Mouse (Mus musculus) G1E (cell line): ENCODE measurements around the gene Efcab2. TPM values are rescaled to one million over a fixed set of nuclear protein-coding genes. Genes with fewer than 3 reads are reported as not detected.

Experiments used
- ATAC-seq: 2 replicates; pipeline ENCODE4 v1.8.0; 2016; ENCODE audit warnings: mild to moderate bottlenecking; ENCODE audit not compliant: insufficient number of reproducible peaks, poor library complexity, low FRiP score, severe bottlenecking; ENCODE audit errors: extremely low read depth
- DNase-seq: peaks from one replicate; pipeline ENCODE4 v3.0.0; 2012; ENCODE audit warnings: low spot score
- H3K27me3 ChIP-seq: 2 replicates; pipeline ENCODE4 v1.6.1; 2012; ENCODE audit warnings: mild to moderate bottlenecking, low read length, inconsistent platforms; ENCODE audit not compliant: insufficient read depth
- H3K36me3 ChIP-seq: replicated peaks from 2 replicates; pipeline ENCODE3; 2012; ENCODE audit warnings: mild to moderate bottlenecking, inconsistent platforms
- H3K4me1 ChIP-seq: 2 replicates; pipeline ENCODE4 v1.6.1; 2012; ENCODE audit warnings: low read depth, low read length, inconsistent platforms, mixed read lengths; ENCODE audit not compliant: insufficient read depth
- H3K4me3 ChIP-seq: 2 replicates; pipeline ENCODE4 v1.5.1; 2012; ENCODE audit warnings: low read depth, mild to moderate bottlenecking, inconsistent platforms, low read length, moderate library complexity, mixed read lengths
- H3K9me3 ChIP-seq: replicated peaks from 2 replicates; pipeline ENCODE4 v1.6.1; 2012; ENCODE audit warnings: inconsistent platforms
- CTCF ChIP-seq: IDR thresholded peaks from 2 replicates; pipeline ENCODE4 v1.5.1; 2012; ENCODE audit warnings: low read depth, low read length, inconsistent platforms, mixed read lengths
- GATA1 ChIP-seq: IDR thresholded peaks from 2 replicates; pipeline ENCODE4 v1.6.1; 2012; ENCODE audit warnings: borderline replicate concordance, low read length, inconsistent platforms, mixed read lengths
- GATA2 ChIP-seq: IDR thresholded peaks from 2 replicates; pipeline ENCODE4 v1.6.1; 2012; ENCODE audit warnings: low read depth, low read length, inconsistent platforms, borderline replicate concordance
- POLR2AphosphoS5 ChIP-seq: IDR thresholded peaks from 2 replicates; pipeline ENCODE4 v1.6.1; 2012; ENCODE audit warnings: low read depth, low read length, inconsistent platforms; ENCODE audit not compliant: insufficient replicate concordance
- TAL1 ChIP-seq: conservative IDR thresholded peaks from 2 replicates; pipeline ENCODE4 v1.6.1; 2012; ENCODE audit warnings: low read depth, low read length, inconsistent platforms, mixed read lengths
- polyA plus RNA-seq: library from polyadenylated mRNA; stranded (reverse); fragments of >175 nt; gene quantifications from 2 replicates; pipeline ENCODE4 v1.2.3, GENCODE M21; 2012
- total RNA-seq, 2 experiments: library from RNA; stranded (forward) in 1 of 2; stranded (reverse) in 1 of 2; fragments of 200-1000 nt in 1 of 2; fragments of >200 nt in 1 of 2; fragmentation: Nextera tagmentation in 1 of 2; gene quantifications; 2 replicates each; pipeline ENCODE4 v1.2.3; 2014 to 2017

The Efcab2 gene
- total and polyA plus RNA-seq, 3 experiments: 0.17 to 6.0 (median 4.1) TPM

DNA sequence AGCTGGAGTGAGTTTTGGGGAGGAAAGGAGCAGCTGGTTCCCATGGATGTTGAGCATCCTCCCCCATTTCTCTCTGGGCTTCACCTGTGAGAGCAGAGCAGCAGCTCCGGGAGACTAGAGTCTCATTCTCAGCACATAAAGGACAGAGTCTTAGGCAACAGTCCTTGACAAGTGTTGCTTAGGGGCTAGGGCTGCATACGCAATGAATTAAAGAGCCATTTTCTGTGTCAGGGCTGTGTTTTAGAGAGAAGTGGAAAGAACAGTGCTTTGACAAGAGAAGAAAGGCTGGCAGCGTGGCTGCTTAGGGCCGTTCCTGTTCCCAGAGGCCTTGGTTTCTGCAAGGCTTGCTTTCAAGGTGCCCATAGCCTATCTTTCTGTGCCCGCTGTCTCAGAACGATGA lies 6.0 kb upstream of the Efcab2 start:
- H3K4me1 ChIP-seq: peaks cover 19% of the 10 kb centered on the region
- peaks cover 4% of the 10 kb centered on the region for H3K9me3 ChIP-seq
- no peak for ATAC-seq
- no peaks in the 10 kb centered on the region for H3K36me3 ChIP-seq
- TF ChIP-seq TAL1: no peak
- no peak for TF ChIP-seq POLR2AphosphoS5
- no peak for TF ChIP-seq GATA1
- no peak for TF ChIP-seq GATA2
- TF ChIP-seq CTCF: no peak
- no peak overlapping the region for H3K4me3 ChIP-seq
- no peaks in the 10 kb centered on the region; the same call in 1 of the 2 replicates for H3K27me3 ChIP-seq
- no peak for DNase-seq

DNA sequence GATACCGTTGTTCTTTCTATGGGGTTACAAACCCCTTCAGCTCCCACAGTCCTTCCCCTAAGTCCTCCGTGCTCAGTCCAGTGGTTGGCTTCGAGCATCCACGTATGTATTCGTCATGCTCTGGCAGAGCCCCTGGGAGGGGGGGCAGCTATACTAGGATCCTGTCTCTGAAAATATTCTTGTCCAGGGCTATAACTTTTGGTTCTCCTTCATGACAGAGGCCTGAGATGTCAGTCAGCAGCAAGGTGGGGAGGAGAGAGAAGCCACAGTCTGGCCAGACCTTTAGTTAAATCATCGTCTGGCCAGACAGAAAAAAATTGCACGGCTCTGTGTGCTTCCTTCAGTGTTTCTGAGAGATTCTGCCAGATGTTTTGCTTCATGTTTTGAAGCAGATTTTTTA lies 5.2 kb upstream of the Efcab2 start:
- Histone ChIP-seq H3K9me3 (peaks cover 4% of the 10 kb centered on the region), H3K4me1 (peaks cover 22% of the 10 kb centered on the region), H3K27me3 (no peaks in the 10 kb centered on the region), H3K4me3 (no peak overlapping the region), H3K36me3 (no peaks in the 10 kb centered on the region)
- ATAC-seq: no peak
- no peak for DNase-seq
- no peak for TF ChIP-seq GATA2
- TF ChIP-seq CTCF: no peak
- no peak for TF ChIP-seq TAL1
- no peak for TF ChIP-seq GATA1

DNA sequence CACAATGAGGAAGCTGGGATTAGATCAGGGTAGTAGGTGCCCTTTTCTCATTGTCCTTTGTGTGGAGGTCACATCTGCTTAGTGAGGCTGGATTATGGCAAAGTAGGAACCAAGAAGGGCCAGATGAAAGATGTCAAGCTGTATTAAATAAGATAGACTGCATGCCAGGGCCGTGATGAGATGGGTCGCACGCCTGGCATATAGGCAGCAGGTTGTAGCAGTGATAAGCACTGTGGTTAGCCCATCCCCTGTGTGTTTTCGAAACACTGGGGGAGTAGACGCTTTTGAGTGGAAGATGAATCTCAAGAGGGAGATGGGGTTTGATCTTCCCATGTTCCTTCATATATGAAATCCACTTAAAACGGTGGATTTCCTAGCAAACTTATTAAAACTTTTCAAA lies 3.9 kb upstream of the Efcab2 start:
- no peak for ATAC-seq

DNA sequence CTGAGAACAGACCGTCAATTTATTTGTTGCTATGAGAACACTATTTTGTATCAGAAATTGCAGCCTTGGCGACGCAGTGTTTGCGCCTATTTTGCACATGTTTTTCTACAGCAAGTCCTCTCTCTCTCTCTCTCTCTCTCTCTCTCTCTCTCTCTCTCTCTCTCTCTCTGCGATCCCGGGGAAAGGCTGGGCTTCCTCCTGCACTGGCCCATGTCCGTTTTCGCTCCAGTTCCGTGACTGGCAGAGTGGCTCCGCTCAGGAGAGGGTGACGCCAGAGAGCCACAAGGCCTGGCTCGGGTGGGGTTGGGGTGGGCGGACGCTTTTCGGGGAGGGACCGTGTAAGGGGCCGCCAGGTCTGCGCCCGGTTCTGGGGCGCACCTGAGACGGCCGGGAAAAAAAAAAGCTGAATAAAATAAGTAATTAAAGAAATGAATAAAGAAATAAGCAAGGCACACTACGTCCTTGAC lies 407 bp upstream of the Efcab2 start:
- no peaks in the 10 kb centered on the region for H3K9me3 ChIP-seq
- peak overlapping the region; percentile 87 for H3K4me3 ChIP-seq
- H3K27me3 ChIP-seq: no peaks in the 10 kb centered on the region
- no peaks in the 10 kb centered on the region for H3K36me3 ChIP-seq
- ATAC-seq: peak; percentile 70
- peak; percentile 83 for DNase-seq
- TF ChIP-seq POLR2AphosphoS5 (no peak), TAL1 (no peak), GATA1 (no peak), CTCF (no peak), GATA2 (no peak)
- H3K4me1 ChIP-seq: peaks cover 24% of the 10 kb centered on the region

More for the DNA sequence above, 3.9 kb upstream of the Efcab2 start:
- Histone ChIP-seq H3K27me3 (no peaks in the 10 kb centered on the region), H3K4me1 (peaks cover 22% of the 10 kb centered on the region), H3K9me3 (peaks cover 4% of the 10 kb centered on the region), H3K4me3 (no peak overlapping the region), H3K36me3 (no peaks in the 10 kb centered on the region)
- TF ChIP-seq GATA1 (no peak), GATA2 (no peak), CTCF (no peak), POLR2AphosphoS5 (no peak), TAL1 (peak; percentile 55)
- DNase-seq: no peak

DNA sequence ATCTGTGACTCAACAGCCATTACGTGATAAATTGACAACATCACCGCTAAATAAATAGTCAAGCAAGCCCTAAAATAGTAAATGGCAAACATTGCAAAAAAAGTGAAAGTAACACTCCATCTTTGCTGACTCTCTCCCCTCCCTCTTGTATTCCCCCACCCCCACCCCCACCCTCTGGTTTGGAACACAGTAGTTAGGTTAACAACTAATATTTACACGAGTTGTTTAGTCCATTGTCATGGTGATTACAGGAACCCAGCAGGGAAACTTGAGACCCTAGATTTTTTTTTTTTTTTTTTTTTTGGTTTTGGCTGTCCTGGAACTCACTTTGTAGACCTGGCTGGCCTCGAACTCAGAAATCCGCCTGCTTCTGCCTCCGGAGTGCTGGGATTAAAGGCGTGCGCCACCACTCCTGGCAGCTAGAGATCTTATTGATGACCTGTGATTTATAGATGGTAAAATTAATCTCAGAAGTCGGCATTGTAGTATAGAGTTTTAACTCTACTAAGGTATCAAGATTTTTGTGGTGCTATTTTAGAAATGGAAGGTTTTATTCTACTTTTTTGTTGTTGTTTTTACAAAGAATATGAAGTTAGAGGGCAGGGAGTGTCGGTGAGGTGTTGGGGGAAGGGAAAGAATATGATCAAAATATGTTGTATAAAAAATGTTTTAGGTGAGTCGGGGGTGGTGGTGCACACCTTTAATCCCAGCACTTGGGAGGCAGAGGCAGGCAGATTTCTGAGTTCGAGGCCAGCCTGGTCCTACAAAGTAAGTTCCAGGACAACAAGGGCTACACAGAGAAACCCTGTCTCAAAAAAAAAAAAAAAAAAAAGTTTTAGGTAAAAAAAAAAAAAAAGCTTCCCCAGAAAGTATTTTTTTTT lies 1.1 kb downstream of the Efcab2 start:
- H3K9me3 ChIP-seq: no peaks in the 10 kb centered on the region
- TF ChIP-seq POLR2AphosphoS5 (no peak), GATA1 (no peak), CTCF (no peak), TAL1 (no peak), GATA2 (no peak)
- ATAC-seq: no peak
- peak overlapping the region; percentile 87 for H3K4me3 ChIP-seq
- H3K36me3 ChIP-seq: no peaks in the 10 kb centered on the region
- DNase-seq: peak; percentile 47
- H3K27me3 ChIP-seq: no peaks in the 10 kb centered on the region
- peaks cover 17% of the 10 kb centered on the region for H3K4me1 ChIP-seq

DNA sequence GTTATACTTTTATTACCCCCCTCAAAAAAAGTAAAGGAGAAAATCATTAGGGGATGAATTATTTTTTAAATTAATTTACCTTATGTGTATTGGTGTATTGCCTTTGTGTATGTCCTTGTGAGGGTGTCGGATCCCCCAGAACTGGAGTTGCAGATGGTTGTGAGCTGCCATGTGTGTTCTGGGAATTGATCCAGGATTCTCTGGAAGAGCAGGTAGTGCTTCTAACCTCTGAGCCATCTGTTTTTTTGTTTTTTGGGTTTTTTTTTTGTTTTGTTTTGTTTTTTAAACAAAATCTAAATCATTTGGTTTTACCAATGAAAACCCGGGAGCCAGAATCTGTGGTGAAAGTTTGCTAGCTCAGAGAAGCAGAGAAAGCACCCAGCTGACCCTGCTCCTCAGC lies 1.8 kb downstream of the Efcab2 start:
- H3K36me3 ChIP-seq: no peaks in the 10 kb centered on the region
- H3K9me3 ChIP-seq: no peaks in the 10 kb centered on the region
- H3K4me3 ChIP-seq: no peak overlapping the region
- ATAC-seq: no peak
- TF ChIP-seq POLR2AphosphoS5 (no peak), GATA1 (no peak), CTCF (no peak), TAL1 (no peak), GATA2 (no peak)
- H3K27me3 ChIP-seq: no peaks in the 10 kb centered on the region
- DNase-seq: no peak
- peaks cover 12% of the 10 kb centered on the region for H3K4me1 ChIP-seq
